Mouse (Mus musculus): Measurements from ENCODE around the gene Nop58. TPM values are rescaled to one million over a fixed set of nuclear protein-coding genes. Genes with fewer than 3 reads are reported as not detected.
A peak's percentile ranks its signal among the peaks of the same experiment; 100 is the strongest.
"Not testable (repeated sequence)": the region's sequence is repeated elsewhere in the genome, so short reads cannot be mapped to it uniquely, and the experiment has no call there.

Nop58 gene
- 272 and 284 TPM in 2 replicates for polyA plus RNA-seq (2014; fragmentation: Nextera tagmentation; extraction: Ambion mirVana)

GRCm38 (mm10) chr1:59684819-59685755 is at the start of gene Nop58:
Gene Nop58, plus strand, starts transcription at chr1:59684971.
- peak; percentile 96 for ATAC-seq (ENCODE audit: insufficient read depth)
- H3K9ac ChIP-seq: peak within 1 kb of the TSS; percentile 93
- peak within 1 kb of the TSS; percentile 89 for H3K4me3 ChIP-seq (ENCODE audit: low read depth, low read length)
- DNase-seq: peak; percentile 99
- no peaks in the 10 kb centered on the region for H3K9me3 ChIP-seq (ENCODE audit: low read depth, low read length)
- TF ChIP-seq CTCF (IDR thresholded peaks at IDR 0.05; ENCODE audit: low read depth): no peak
- WGBS: under 1% methylated on average over 49 of the region's 49 CpGs
- H3K27me3 ChIP-seq (ENCODE audit: insufficient read depth, low read length): no peaks in the 10 kb centered on the region
- peak within 1 kb of the TSS; percentile 94 for H3K27ac ChIP-seq (ENCODE audit: low read depth)
- H3K4me2 ChIP-seq: peak within 1 kb of the TSS; percentile 88
- H3K36me3 ChIP-seq (ENCODE audit: insufficient read depth): peaks cover 13% of the 10 kb centered on the region
- H3K4me1 ChIP-seq (ENCODE audit: insufficient read depth): 0 out of 2 replicates have a peak, but pooled peaks cover 5% of the 10 kb centered on the region

DNA sequence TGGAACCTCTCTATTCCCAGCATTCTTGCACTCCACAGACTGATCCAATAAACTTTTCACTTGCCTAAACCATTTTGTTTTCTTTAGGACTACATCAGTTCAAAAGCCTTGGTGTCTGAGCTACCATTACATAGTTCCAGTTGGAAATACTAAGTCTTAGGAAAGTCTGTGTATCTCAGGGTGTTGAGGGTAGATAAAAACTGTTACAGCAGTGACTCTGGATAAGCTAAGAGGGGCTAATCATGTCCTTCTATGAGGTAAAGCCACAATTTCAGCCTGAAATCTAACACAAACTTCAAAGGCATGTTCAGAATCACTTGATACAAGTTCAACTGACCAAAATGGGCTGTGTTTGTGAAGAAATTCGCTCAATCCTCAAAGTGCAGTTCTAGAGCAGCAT is 48.4 kb upstream of the Nop58 start:
- Histone ChIP-seq H3K9me3 (ENCODE audit: low read depth, low read length) (no peaks in the 10 kb centered on the region), H3K27me3 (ENCODE audit: insufficient read depth, low read length) (no peaks in the 10 kb centered on the region), H3K36me3 (ENCODE audit: insufficient read depth) (peaks cover 14% of the 10 kb centered on the region; the same call in 1 of the 2 replicates), H3K4me1 (ENCODE audit: insufficient read depth) (no peaks in the 10 kb centered on the region), H3K4me2 (no peak overlapping the region), H3K27ac (ENCODE audit: low read depth) (no peak overlapping the region), H3K9ac (no peak overlapping the region), H3K4me3 (ENCODE audit: low read depth, low read length) (no peak overlapping the region)
- WGBS: 62% methylated on average over 1 of the region's 1 CpGs
- no peak for TF ChIP-seq CTCF (IDR thresholded peaks at IDR 0.05; ENCODE audit: low read depth)
- no peak for DNase-seq
- ATAC-seq (ENCODE audit: insufficient read depth): no peak

- H3K4me3 ChIP-seq (ENCODE audit: low read depth, low read length): no peak overlapping the region
- H3K4me2 ChIP-seq: no peak overlapping the region
- ATAC-seq (ENCODE audit: insufficient read depth) (no peak), DNase-seq (no peak)
- no peak overlapping the region for H3K27ac ChIP-seq (ENCODE audit: low read depth)
- no peak overlapping the region for H3K9ac ChIP-seq
- TF ChIP-seq CTCF (IDR thresholded peaks at IDR 0.05; ENCODE audit: low read depth): no peak; the same call in 1 of the 2 replicates
- no peaks in the 10 kb centered on the region for H3K9me3 ChIP-seq (ENCODE audit: low read depth, low read length)
- 82% methylated on average over 3 of the region's 3 CpGs for WGBS
- H3K27me3 ChIP-seq (ENCODE audit: insufficient read depth, low read length): no peaks in the 10 kb centered on the region
- H3K36me3 ChIP-seq (ENCODE audit: insufficient read depth): peaks cover 31% of the 10 kb centered on the region
- no peaks in the 10 kb centered on the region for H3K4me1 ChIP-seq (ENCODE audit: insufficient read depth)
Observed at GRCm38 (mm10) chr1:59638371-59638770, 46.4 kb upstream of the Nop58 start.

- Histone ChIP-seq H3K36me3 (ENCODE audit: insufficient read depth) (peaks cover 53% of the 10 kb centered on the region), H3K4me2 (no peak overlapping the region), H3K4me1 (ENCODE audit: insufficient read depth) (no peaks in the 10 kb centered on the region), H3K27me3 (ENCODE audit: insufficient read depth, low read length) (no peaks in the 10 kb centered on the region), H3K4me3 (ENCODE audit: low read depth, low read length) (no peak overlapping the region), H3K9me3 (ENCODE audit: low read depth, low read length) (no peaks in the 10 kb centered on the region), H3K9ac (no peak overlapping the region), H3K27ac (ENCODE audit: low read depth) (no peak overlapping the region)
- ATAC-seq (ENCODE audit: insufficient read depth) (no peak), DNase-seq (no peak)
- WGBS: 56% methylated on average over 1 of the region's 1 CpGs
- TF ChIP-seq CTCF (IDR thresholded peaks at IDR 0.05; ENCODE audit: low read depth): no peak
Observed at GRCm38 (mm10) chr1:59642488-59642887, 42.3 kb upstream of the Nop58 start.

GRCm38 (mm10) chr1:59646502-59646901 is 38.3 kb upstream of the Nop58 start:
- not testable (repeated sequence) for H3K27ac ChIP-seq (ENCODE audit: low read depth); H3K4me2 ChIP-seq; H3K9me3 ChIP-seq (ENCODE audit: low read depth, low read length); H3K9ac ChIP-seq; H3K27me3 ChIP-seq (ENCODE audit: insufficient read depth, low read length); ATAC-seq (ENCODE audit: insufficient read depth); DNase-seq; H3K4me1 ChIP-seq (ENCODE audit: insufficient read depth); H3K4me3 ChIP-seq (ENCODE audit: low read depth, low read length)
- H3K36me3 ChIP-seq (ENCODE audit: insufficient read depth): peaks cover 64% of the 10 kb centered on the region
- 90% methylated on average over 2 of the region's 2 CpGs for WGBS

DNA sequence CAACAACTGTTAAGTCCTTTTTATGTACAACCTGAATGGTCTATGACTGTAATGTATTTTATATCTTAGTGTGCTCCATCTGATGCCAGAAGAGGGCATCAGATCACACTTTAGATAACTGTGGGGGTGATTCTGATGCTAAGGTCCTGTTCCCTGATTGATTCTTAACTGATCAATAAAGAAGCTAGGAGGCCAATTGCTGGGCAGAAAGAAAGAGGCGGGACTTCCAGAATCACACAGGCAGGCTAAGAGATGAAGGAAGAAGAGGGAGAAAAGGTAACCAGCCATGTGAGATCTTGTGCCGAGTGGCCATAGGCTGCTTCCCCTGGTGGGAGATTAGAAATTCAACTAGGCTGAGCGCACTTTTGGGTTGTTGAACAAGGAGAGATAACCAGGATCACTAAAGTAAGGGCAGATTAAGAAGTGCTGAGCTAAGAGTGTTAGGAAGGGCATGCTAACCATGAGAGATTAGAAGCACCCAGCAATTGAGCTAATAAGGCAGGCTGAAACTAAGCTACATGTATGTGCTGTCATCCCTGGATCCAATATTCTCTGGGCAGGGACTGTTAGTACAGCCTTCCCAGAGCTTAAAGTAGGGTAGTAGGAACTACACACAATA is 33.5 kb upstream of the Nop58 start:
- no peaks in the 10 kb centered on the region for H3K4me1 ChIP-seq (ENCODE audit: insufficient read depth)
- H3K27me3 ChIP-seq (ENCODE audit: insufficient read depth, low read length): no peaks in the 10 kb centered on the region
- no peak for ATAC-seq (ENCODE audit: insufficient read depth)
- H3K4me2 ChIP-seq: no peak overlapping the region
- no peak overlapping the region for H3K27ac ChIP-seq (ENCODE audit: low read depth)
- no peak for DNase-seq
- H3K36me3 ChIP-seq (ENCODE audit: insufficient read depth): peaks cover 54% of the 10 kb centered on the region
- H3K4me3 ChIP-seq (ENCODE audit: low read depth, low read length): no peak overlapping the region
- WGBS: 93% methylated on average over 3 of the region's 3 CpGs
- H3K9ac ChIP-seq: no peak overlapping the region
- no peaks in the 10 kb centered on the region for H3K9me3 ChIP-seq (ENCODE audit: low read depth, low read length)
- TF ChIP-seq CTCF (IDR thresholded peaks at IDR 0.05; ENCODE audit: low read depth): no peak

DNA sequence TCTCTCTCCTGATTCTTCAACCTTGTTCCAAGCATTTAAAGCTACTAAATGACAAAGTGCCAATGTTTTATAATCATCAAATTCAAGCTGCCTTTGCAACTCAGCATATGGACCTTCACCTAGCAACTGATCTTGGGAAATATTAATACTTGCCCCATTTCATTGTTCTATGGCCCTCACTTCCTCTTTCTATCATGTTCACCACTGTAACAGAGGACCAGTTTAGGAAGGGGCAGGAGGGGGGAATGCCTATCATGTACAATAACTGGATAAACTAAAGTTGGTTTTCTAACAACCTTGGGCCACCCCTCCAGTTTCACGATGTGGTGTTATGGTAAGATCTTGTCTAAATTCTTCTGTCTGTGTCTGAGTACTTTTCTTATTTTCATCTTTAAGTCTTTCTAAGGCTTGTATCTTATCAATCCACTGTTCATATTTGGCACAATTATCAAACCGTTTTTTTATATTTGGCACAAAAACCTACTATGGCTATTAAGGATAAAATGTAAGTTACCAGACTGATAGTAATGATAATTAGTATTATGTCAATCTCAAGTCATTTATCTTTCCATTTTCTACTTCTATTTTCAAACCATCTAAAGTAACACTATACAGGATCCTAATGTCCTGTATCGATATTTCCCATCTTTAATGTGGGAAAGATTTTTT is 31.4 kb upstream of the Nop58 start:
- WGBS: 88% methylated on average over 3 of the region's 3 CpGs
- no peak for DNase-seq

More for the DNA sequence above, 31.4 kb upstream of the Nop58 start:
- ATAC-seq (ENCODE audit: insufficient read depth): no peak
- Histone ChIP-seq H3K9ac (no peak overlapping the region), H3K4me2 (no peak overlapping the region), H3K9me3 (ENCODE audit: low read depth, low read length) (no peaks in the 10 kb centered on the region), H3K27me3 (ENCODE audit: insufficient read depth, low read length) (no peaks in the 10 kb centered on the region), H3K36me3 (ENCODE audit: insufficient read depth) (peaks cover 38% of the 10 kb centered on the region), H3K4me1 (ENCODE audit: insufficient read depth) (no peaks in the 10 kb centered on the region), H3K27ac (ENCODE audit: low read depth) (no peak overlapping the region), H3K4me3 (ENCODE audit: low read depth, low read length) (no peak overlapping the region)
- TF ChIP-seq CTCF (IDR thresholded peaks at IDR 0.05; ENCODE audit: low read depth): no peak

Measured in lung, embryonic 14.5 days (tissue).